Mouse (Mus musculus) cerebellum, postnatal 10 days (tissue): ENCODE data around the gene Esyt1.
A peak's percentile ranks its signal among the peaks of the same experiment; 100 is the strongest.

Experiments
- DNase-seq, 2 experiments: peaks; one replicate each; pipeline ENCODE4 v3.0.0; 2021; ENCODE audit warnings: mixed read lengths in 2 of 2

Esyt1 gene

DNA sequence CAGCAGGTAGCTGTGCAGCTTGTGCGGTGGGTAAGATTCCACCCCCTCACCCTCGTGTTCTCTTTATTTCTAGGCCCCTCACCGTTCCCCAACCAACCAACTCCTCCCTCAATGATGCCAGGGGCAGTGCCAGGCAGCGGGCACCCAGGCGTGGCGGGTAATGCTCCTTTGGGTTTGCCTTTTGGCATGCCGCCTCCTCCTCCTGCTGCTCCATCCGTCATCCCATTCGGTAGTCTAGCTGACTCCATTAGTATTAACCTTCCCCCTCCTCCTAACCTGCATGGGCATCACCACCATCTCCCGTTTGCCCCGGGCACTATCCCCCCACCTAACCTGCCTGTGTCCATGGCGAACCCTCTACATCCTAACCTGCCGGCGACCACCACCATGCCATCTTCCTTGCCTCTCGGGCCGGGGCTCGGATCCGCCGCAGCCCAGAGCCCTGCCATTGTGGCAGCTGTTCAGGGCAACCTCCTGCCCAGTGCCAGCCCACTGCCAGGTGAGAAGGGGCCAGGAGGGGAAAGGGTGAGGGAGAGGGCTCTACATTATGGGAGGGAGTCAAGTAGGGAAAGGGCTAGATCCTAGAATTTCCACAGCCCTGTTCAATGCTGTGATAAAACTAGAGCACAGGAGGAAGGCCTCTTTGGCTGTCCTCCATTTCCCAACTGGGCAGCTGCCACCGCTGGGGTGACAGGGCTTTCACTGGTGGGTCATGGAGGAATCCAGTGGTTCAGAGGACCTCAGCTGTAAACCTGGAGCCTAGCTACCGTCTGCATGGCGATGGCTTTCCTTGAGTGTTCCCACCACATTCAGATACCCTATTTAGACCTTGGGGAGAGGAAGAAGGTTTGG is 37.6 kb downstream of the Esyt1 start:
- peak; percentile 78 to 83 for DNase-seq

DNA sequence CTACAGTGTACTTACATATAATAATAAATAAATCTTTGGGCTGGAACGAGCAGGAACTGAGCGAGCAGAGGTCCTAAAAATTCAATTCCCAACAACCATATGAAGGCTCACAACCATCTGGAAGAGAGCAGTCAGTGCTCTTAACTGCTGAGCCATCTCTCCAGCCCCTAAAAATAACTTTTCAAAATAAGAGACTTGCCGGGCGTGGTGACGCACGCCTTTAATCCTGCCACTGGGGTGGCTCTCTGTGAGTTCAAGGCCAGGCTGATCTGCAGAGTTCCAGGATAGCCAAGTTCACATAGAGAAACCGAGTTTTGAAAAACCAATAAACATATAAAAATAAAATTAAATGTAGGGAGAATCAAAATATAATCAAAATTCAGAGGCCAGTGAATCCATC is 39.3 kb downstream of the Esyt1 start:
- no peak for DNase-seq

DNA sequence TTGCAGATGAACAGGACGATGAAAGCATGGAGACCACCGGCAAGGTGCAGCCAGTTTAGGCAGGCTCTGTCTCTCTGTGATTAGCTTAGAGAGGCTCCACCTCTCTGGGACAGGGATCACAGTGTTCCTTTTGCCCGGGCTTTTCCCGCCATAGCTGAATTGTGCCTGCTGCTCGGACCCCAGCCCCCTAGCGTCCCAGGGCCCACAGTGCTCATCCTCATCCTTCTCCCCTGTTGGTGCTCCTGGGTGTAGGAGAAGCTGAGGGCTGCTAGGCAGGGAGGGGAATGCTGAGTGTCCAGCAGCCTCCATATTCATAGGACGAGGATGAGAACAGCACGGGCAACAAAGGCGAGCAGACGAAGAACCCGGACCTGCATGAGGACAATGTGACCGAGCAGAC is 51.3 kb downstream of the Esyt1 start:
- DNase-seq, result no peak

DNA sequence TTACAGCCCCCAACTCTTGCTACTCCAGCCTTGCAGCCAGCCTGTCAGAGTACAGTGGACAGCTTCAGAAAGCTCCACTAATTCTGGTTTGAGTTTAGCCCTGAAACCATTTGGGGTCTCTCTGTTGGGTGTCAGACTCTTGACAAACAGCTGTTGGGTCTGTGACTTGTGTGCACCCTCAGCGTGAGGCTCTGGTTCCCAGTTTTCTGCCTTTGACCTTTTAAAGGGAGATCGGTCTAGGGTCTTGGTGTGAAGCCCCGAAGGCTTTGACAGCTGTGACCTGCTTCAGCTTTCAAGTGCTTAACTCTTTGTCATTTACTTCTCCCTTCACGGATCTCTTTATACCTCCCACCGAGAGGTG is 65.4 kb downstream of the Esyt1 start:
- DNase-seq, result peak in 1 of 2 experiments; percentile 35
